Mouse (Mus musculus): ENCODE results near the gene Ankrd66. TPM values are rescaled to one million over a fixed set of nuclear protein-coding genes. Genes with fewer than 3 reads are reported as not detected.

Gene Ankrd66
- polyA plus RNA-seq, 1 experiment: 0.23 TPM

DNA sequence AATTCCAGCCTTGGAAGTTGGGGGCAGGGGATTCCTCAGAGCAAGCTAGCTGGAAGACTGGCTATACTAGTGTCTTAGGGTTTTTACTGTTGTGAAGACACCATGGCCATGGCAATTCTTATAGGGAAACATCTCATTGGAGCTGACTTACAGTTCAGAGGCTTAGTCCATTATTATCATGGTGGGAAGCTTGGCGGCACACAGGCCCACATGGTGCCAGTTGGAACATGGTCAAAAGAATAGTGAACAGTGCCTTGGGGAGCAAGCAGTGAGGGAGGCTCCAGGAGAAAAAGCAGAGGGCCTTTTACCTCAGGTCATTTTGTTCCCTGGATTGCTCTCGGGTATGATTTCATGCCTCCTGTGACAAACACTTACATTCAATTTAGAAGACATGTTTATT, 12.9 kb downstream of the Ankrd66 start:
- Histone ChIP-seq H3ac (ENCODE audit: control insufficient read depth, insufficient read length) (no peak overlapping the region), H3K4me2 (ENCODE audit: low read depth) (no peak overlapping the region), H3K36me3 (ENCODE audit: control insufficient read depth, insufficient read depth) (no peaks in the 10 kb centered on the region), H3K79me2 (ENCODE audit: control insufficient read depth, insufficient read depth) (no peaks in the 10 kb centered on the region), H3K4me3 (no peak overlapping the region), H3K27me3 (ENCODE audit: control insufficient read depth, insufficient read depth, insufficient read length) (no peaks in the 10 kb centered on the region)
- no peak for TF ChIP-seq POLR2A (IDR thresholded peaks at IDR 0.05; ENCODE audit: insufficient read length, low read depth)
- TF ChIP-seq E2F4 (IDR thresholded peaks at IDR 0.05; ENCODE audit: insufficient read depth): no peak
- no peak for TF ChIP-seq MYOD1 (IDR thresholded peaks at IDR 0.05; ENCODE audit: control insufficient read depth in 1 of 3, insufficient read length in 2 of 3, low read depth in 2 of 3)
- TF ChIP-seq TCF12 (IDR thresholded peaks at IDR 0.05; ENCODE audit: insufficient read depth, poor library complexity, severe bottlenecking): no peak
- no peak for TF ChIP-seq POLR2AphosphoS2 (IDR thresholded peaks at IDR 0.05; ENCODE audit: insufficient read length, low read depth)
- TF ChIP-seq REST (IDR thresholded peaks at IDR 0.05; ENCODE audit: insufficient read depth, insufficient read length): no peak
- TF ChIP-seq USF1 (IDR thresholded peaks at IDR 0.05; ENCODE audit: low read depth): no peak
- no peak for TF ChIP-seq CEBPB (IDR thresholded peaks at IDR 0.05; ENCODE audit: insufficient read depth, poor library complexity, severe bottlenecking)
- no peak for TF ChIP-seq MAX (IDR thresholded peaks at IDR 0.05; ENCODE audit: low read depth)
- TF ChIP-seq TCF3 (IDR thresholded peaks at IDR 0.05; ENCODE audit: insufficient read length, low read depth): no peak
- TF ChIP-seq SRF (IDR thresholded peaks at IDR 0.05; ENCODE audit: control insufficient read depth, insufficient read length, low read depth): no peak
- TF ChIP-seq MYOG (IDR thresholded peaks at IDR 0.05; ENCODE audit: control insufficient read depth in 1 of 3, insufficient read depth in 1 of 3, insufficient read length in 2 of 3, low read depth in 2 of 3): no peak

- no peak overlapping the region for H3K4me2 ChIP-seq (ENCODE audit: low read depth)
- no peak overlapping the region for H3K4me3 ChIP-seq
- no peaks in the 10 kb centered on the region for H3K27me3 ChIP-seq (ENCODE audit: control insufficient read depth, insufficient read depth, insufficient read length)
- H3K79me2 ChIP-seq (ENCODE audit: control insufficient read depth, insufficient read depth): no peaks in the 10 kb centered on the region
- no peak for TF ChIP-seq POLR2AphosphoS2 (IDR thresholded peaks at IDR 0.05; ENCODE audit: insufficient read length, low read depth)
- no peak for TF ChIP-seq USF1 (IDR thresholded peaks at IDR 0.05; ENCODE audit: low read depth)
- TF ChIP-seq MAX (IDR thresholded peaks at IDR 0.05; ENCODE audit: low read depth): no peak
- TF ChIP-seq MYOD1 (IDR thresholded peaks at IDR 0.05; ENCODE audit: control insufficient read depth in 1 of 3, insufficient read length in 2 of 3, low read depth in 2 of 3): no peak
- TF ChIP-seq SRF (IDR thresholded peaks at IDR 0.05; ENCODE audit: control insufficient read depth, insufficient read length, low read depth): no peak
- no peak for TF ChIP-seq POLR2A (IDR thresholded peaks at IDR 0.05; ENCODE audit: insufficient read length, low read depth)
- no peak for TF ChIP-seq TCF3 (IDR thresholded peaks at IDR 0.05; ENCODE audit: insufficient read length, low read depth)
- TF ChIP-seq TCF12 (IDR thresholded peaks at IDR 0.05; ENCODE audit: insufficient read depth, poor library complexity, severe bottlenecking): no peak
- TF ChIP-seq MYOG (IDR thresholded peaks at IDR 0.05; ENCODE audit: control insufficient read depth in 1 of 3, insufficient read depth in 1 of 3, insufficient read length in 2 of 3, low read depth in 2 of 3): no peak
- TF ChIP-seq REST (IDR thresholded peaks at IDR 0.05; ENCODE audit: insufficient read depth, insufficient read length): no peak
- TF ChIP-seq E2F4 (IDR thresholded peaks at IDR 0.05; ENCODE audit: insufficient read depth): no peak
- TF ChIP-seq CEBPB (IDR thresholded peaks at IDR 0.05; ENCODE audit: insufficient read depth, poor library complexity, severe bottlenecking): no peak
- H3K36me3 ChIP-seq (ENCODE audit: control insufficient read depth, insufficient read depth): no peaks in the 10 kb centered on the region
- no peak overlapping the region for H3ac ChIP-seq (ENCODE audit: control insufficient read depth, insufficient read length)
Observed at GRCm38 (mm10) chr17:43520166-43520565, 23.3 kb downstream of the Ankrd66 start.

GRCm38 (mm10) chr17:43518644-43519409, 24.6 kb downstream of the Ankrd66 start:
- Histone ChIP-seq H3K4me2 (ENCODE audit: low read depth) (peak overlapping the region; percentile 55), H3K27me3 (ENCODE audit: control insufficient read depth, insufficient read depth, insufficient read length) (no peaks in the 10 kb centered on the region), H3K36me3 (ENCODE audit: control insufficient read depth, insufficient read depth) (no peaks in the 10 kb centered on the region), H3K79me2 (ENCODE audit: control insufficient read depth, insufficient read depth) (no peaks in the 10 kb centered on the region), H3K4me3 (no peak overlapping the region), H3ac (ENCODE audit: control insufficient read depth, insufficient read length) (no peak overlapping the region)
- TF ChIP-seq USF1 (IDR thresholded peaks at IDR 0.05; ENCODE audit: low read depth) (no peak), SRF (IDR thresholded peaks at IDR 0.05; ENCODE audit: control insufficient read depth, insufficient read length, low read depth) (no peak), REST (IDR thresholded peaks at IDR 0.05; ENCODE audit: insufficient read depth, insufficient read length) (no peak), POLR2A (IDR thresholded peaks at IDR 0.05; ENCODE audit: insufficient read length, low read depth) (no peak)

DNA sequence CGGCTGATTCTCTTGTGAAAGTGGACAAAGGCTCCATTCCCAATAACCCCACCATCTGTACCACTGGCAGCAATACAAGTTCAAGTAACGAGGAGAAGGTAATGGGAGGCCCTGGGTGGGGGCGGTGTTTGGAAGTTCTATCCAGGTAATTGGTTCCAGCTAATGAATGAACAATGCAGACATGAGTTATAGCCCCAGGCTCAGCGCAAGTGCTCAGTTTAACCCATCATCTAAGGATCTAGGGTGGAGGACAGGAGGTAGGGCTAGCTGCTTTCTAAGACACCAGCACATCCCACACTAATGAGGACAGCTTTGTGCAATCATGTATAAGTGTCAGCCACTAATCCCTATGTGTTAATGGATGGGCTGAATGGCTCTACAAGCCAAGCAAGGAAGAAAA, 32.7 kb downstream of the Ankrd66 start:
- Histone ChIP-seq H3K79me2 (ENCODE audit: control insufficient read depth, insufficient read depth) (no peaks in the 10 kb centered on the region), H3K4me2 (ENCODE audit: low read depth) (no peak overlapping the region)

More for the DNA sequence above, 32.7 kb downstream of the Ankrd66 start:
- TF ChIP-seq CEBPB (IDR thresholded peaks at IDR 0.05; ENCODE audit: insufficient read depth, poor library complexity, severe bottlenecking) (no peak), MAX (IDR thresholded peaks at IDR 0.05; ENCODE audit: low read depth) (no peak), TCF3 (IDR thresholded peaks at IDR 0.05; ENCODE audit: insufficient read length, low read depth) (no peak), MYOD1 (IDR thresholded peaks at IDR 0.05; ENCODE audit: control insufficient read depth in 1 of 3, insufficient read length in 2 of 3, low read depth in 2 of 3) (no peak), TCF12 (IDR thresholded peaks at IDR 0.05; ENCODE audit: insufficient read depth, poor library complexity, severe bottlenecking) (no peak), MYOG (IDR thresholded peaks at IDR 0.05; ENCODE audit: control insufficient read depth in 1 of 3, insufficient read depth in 1 of 3, insufficient read length in 2 of 3, low read depth in 2 of 3) (no peak), E2F4 (IDR thresholded peaks at IDR 0.05; ENCODE audit: insufficient read depth) (no peak), POLR2A (IDR thresholded peaks at IDR 0.05; ENCODE audit: insufficient read length, low read depth) (no peak), SRF (IDR thresholded peaks at IDR 0.05; ENCODE audit: control insufficient read depth, insufficient read length, low read depth) (no peak), USF1 (IDR thresholded peaks at IDR 0.05; ENCODE audit: low read depth) (no peak)
- Histone ChIP-seq H3ac (ENCODE audit: control insufficient read depth, insufficient read length) (no peak overlapping the region), H3K36me3 (ENCODE audit: control insufficient read depth, insufficient read depth) (no peaks in the 10 kb centered on the region), H3K4me3 (no peak overlapping the region), H3K27me3 (ENCODE audit: control insufficient read depth, insufficient read depth, insufficient read length) (no peaks in the 10 kb centered on the region)

All from myocyte (in vitro differentiated cells).